In the genomic region with DNA sequence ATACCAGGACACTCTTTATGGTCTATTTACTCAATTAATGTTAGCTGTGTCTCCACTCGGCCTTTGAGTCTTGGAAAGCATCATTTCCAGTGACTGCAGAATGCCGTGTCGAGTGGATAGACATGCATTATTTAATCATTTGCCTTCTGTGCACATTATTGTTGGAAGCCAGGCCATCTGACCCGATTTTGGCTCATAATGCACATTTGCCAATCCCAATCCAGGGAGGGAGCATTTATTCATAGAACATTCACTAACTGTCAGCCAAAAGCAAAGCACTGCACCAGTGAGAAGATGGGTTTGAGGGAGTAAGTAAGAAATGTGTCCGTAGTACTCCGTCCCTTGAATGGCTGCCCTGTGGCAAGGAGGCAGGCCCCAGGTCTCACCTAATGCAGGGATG, we compare ENCODE assay signal across 22 mouse cellular contexts. TPM values are rescaled to one million over a fixed set of nuclear protein-coding genes. Genes with fewer than 3 reads are reported as not detected.
DNase-seq lines count a peak whose midpoint lies in the region; ATAC-seq and TF ChIP-seq lines count a peak whose summit lies in the region.
"Had no signal": no experiment of that assay in that cellular context is flagged by ENCODE, and none has a peak within 500 bp of the region (broad histone marks: within the 10 kb centered on the region; RNA-seq: fewer than 3 reads in every experiment).

No protein-coding gene starts in this region.

- DNase-seq in cerebellum, postnatal 4 days (ENCODE audit: low spot score in 2 of 2) = no peak
- DNase-seq in layer of hippocampus, adult 2 months (ENCODE audit: low spot score in 2 of 2) = peak; percentile 22 to 35
- no peak for DNase-seq in layer of hippocampus, postnatal 25 days (ENCODE audit: extremely low spot score in 1 of 2, low spot score in 1 of 2)
- peak; percentile 81 for DNase-seq in cerebellum, adult 9-10 months
- DNase-seq in retina, embryonic 14.5 days (ENCODE audit: low spot score) = peak; percentile 48
- DNase-seq in embryo, embryonic 11 days = no peak
- DNase-seq: adrenal gland, postnatal 14 days; gastrocnemius, postnatal 25 days; heart, adult 2 months; heart, postnatal 36 days; kidney, adult 11 months; kidney, postnatal 36 days; layer of hippocampus, adult 9-11 months; lung, postnatal 4 days had no signal

- ATAC-seq in cerebellum, adult (ENCODE audit: insufficient number of reproducible peaks, low FRiP score, low TSS enrichment) = peak; percentile 71
- no peak for ATAC-seq in megakaryocyte-erythroid progenitor cell, adult 5-6 weeks (replicated peaks; ENCODE audit: low FRiP score, low TSS enrichment, poor library complexity, severe bottlenecking)
- ATAC-seq: forebrain, embryonic 14.5 days; midbrain, embryonic 15.5 days had no signal

- H3K4me3 ChIP-seq in layer of hippocampus, adult 2 months = no peak overlapping the region
- H3K4me3 ChIP-seq: embryonic facial prominence, embryonic 15.5 days; heart, adult 2 months; heart, embryonic 15.5 days; kidney, embryonic 15.5 days; midbrain, embryonic 15.5 days; myocyte had no signal

- TF ChIP-seq CTCF in layer of hippocampus, adult 2 months (conservative IDR thresholded peaks at IDR 0.05) = no peak

- peak overlapping the region; percentile 70 for H3K27ac ChIP-seq in layer of hippocampus, adult 2 months
- H3K27ac ChIP-seq: embryonic facial prominence, embryonic 15.5 days; heart, adult 2 months; heart, embryonic 15.5 days; kidney, embryonic 15.5 days; midbrain, embryonic 15.5 days had no signal

RNA-seq across cellular contexts. Expression of a gene that starts 17.8 kb away (rescaled TPM):
- total RNA-seq in layer of hippocampus, adult 2 months (2021) = 10 to 100 TPM; 74.2 to 75.8 TPM
- total RNA-seq in layer of hippocampus, postnatal 25 days (2021) = 10 to 100 TPM; 77.7 to 84.8 TPM
- total RNA-seq in megakaryocyte-erythroid progenitor cell, adult 5-6 weeks (2014; fragmentation: Nextera tagmentation) = 0.07 TPM in 1 of 2 replicates, not detected in the other
- not detected in 2 replicates for total RNA-seq in megakaryocyte-erythroid progenitor cell, adult 5-6 weeks (2017)

Comparison
In these comparisons a context has a peak if more than half of its experiments do, and no peak if none do; other contexts are left out.
1. DNase-seq: peak in layer of hippocampus, adult 2 months (2 of 2), cerebellum, adult 9-10 months (single experiment) and retina, embryonic 14.5 days (single experiment); none in cerebellum, postnatal 4 days (0 of 2), layer of hippocampus, postnatal 25 days (0 of 2) and embryo, embryonic 11 days (single experiment).
2. RNA of a gene that starts 17.8 kb away (total RNA-seq): 77.7 to 84.8 TPM in layer of hippocampus, postnatal 25 days and 74.2 to 75.8 TPM in layer of hippocampus, adult 2 months; 0.07 TPM in megakaryocyte-erythroid progenitor cell, adult 5-6 weeks; every median in the first group is over 10 times any median in the second.